Mouse (Mus musculus) neural tube, embryonic 14.5 days (tissue): ENCODE results near the gene Grip1. TPM values are rescaled to one million over a fixed set of nuclear protein-coding genes. Genes with fewer than 3 reads are reported as not detected.

Source experiments
- ATAC-seq: fragments of 200-750 bp; cut with Nextera tagmentation; 2 replicates; pipeline ENCODE4 v1.8.0; 2017; ENCODE audit warnings: low read depth, mild to moderate bottlenecking, moderate TSS enrichment, moderate library complexity
- H3K27ac ChIP-seq: fragments of 300-500 bp; sonication (generic); 2 replicates; pipeline ENCODE4 v1.5.1; 2014; ENCODE audit warnings: low read depth, mild to moderate bottlenecking, control low read depth, low read length, moderate library complexity, mixed read lengths
- H3K27me3 ChIP-seq: fragments of 300-500 bp; sonication (generic); 2 replicates; pipeline ENCODE4 v1.6.1; 2014; ENCODE audit warnings: low read length; ENCODE audit not compliant: control insufficient read depth, insufficient read depth
- H3K36me3 ChIP-seq: fragments of 300-500 bp; sonication (generic); 2 replicates; pipeline ENCODE4 v1.6.1; 2014; ENCODE audit warnings: low read length, mixed read lengths; ENCODE audit not compliant: control insufficient read depth, insufficient read depth
- H3K4me1 ChIP-seq: fragments of 300-500 bp; sonication (generic); 2 replicates; pipeline ENCODE4 v1.6.1; 2014; ENCODE audit warnings: low read length; ENCODE audit not compliant: control insufficient read depth, insufficient read depth
- H3K4me2 ChIP-seq: fragments of 300-500 bp; sonication (generic); 2 replicates; pipeline ENCODE4 v1.6.1; 2014; ENCODE audit warnings: mild to moderate bottlenecking, low read depth, low read length, control low read depth
- H3K4me3 ChIP-seq: fragments of 300-500 bp; sonication (generic); 2 replicates; pipeline ENCODE4 v1.5.1; 2014; ENCODE audit warnings: low read depth, low read length, control low read depth, mixed read lengths
- H3K9ac ChIP-seq: fragments of 300-500 bp; sonication (generic); replicated peaks from 2 replicates; pipeline ENCODE4 v1.6.1; 2014; ENCODE audit warnings: low read depth, mild to moderate bottlenecking, control low read depth, low read length, mixed read lengths
- H3K9me3 ChIP-seq: fragments of 300-500 bp; sonication (generic); 2 replicates; pipeline ENCODE4 v1.6.1; 2016; ENCODE audit warnings: low read length; ENCODE audit not compliant: control insufficient read depth
- WGBS: fragments of 180-500 bp; shearing (Covaris S2); extraction: QIAGEN DNeasy Blood & Tissue Kit; methylation state at CpG from one replicate; pipeline ENCODE4 v1.1.7; 2014; 5-methylcytosine and 5-hydroxymethylcytosine counted together
- polyA plus RNA-seq: library from polyadenylated mRNA; unstranded; fragments of >200 nt; fragmentation: Nextera tagmentation; extraction: Ambion mirVana; gene quantifications from 2 replicates; pipeline ENCODE4 v1.2.1, GENCODE M21; 2014

Grip1 gene
- polyA plus RNA-seq, 1 experiment from 2014 or later, result 27.0 TPM

DNA sequence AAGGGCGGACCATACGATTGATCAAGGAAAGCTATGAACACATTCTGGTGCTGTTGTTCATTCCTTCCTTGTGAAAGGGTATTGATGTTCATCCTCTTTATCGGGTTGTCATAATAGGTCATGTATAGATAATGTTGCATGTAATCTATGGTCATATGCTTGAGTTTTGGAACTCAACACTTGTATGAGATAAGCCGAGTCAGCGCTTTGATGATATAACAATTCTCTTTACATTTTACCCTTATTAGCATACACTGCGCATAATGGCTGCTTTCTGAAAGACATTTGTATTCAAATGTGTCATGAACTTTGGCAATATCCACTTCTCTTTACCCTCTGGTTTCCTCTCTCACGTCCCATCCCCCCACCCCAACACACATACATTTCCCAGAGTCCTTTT, 111.2 kb downstream of the Grip1 start:
- Histone ChIP-seq H3K4me2 (no peak overlapping the region), H3K9ac (no peak overlapping the region), H3K4me3 (no peak overlapping the region), H3K36me3 (no peaks in the 10 kb centered on the region), H3K27ac (no peak overlapping the region), H3K4me1 (no peaks in the 10 kb centered on the region), H3K27me3 (no peaks in the 10 kb centered on the region), H3K9me3 (no peaks in the 10 kb centered on the region)
- no peak for ATAC-seq
- 96% methylated on average over 7 of the region's 7 CpGs for WGBS

DNA sequence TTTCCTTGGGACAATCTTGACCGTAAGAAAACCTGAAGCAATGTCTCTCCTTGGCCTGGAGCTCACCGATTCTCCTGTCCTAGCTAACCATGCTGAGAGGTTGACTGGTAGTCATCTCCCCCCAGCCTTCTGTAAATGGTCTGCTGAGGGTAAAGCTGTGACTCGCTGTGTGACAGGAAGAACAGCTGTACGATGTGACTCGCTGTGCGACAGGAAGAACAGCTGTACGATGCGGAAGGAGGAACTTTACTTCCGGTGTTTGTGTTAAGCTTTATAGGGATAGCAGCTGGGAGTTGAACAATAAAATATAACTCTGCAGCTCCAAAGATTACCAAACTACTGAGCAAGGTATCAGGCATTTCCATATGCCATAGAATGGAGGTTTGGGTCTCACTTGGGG, 119.5 kb downstream of the Grip1 start:
- Histone ChIP-seq H3K4me3 (no peak overlapping the region), H3K9me3 (no peaks in the 10 kb centered on the region), H3K9ac (no peak overlapping the region), H3K4me1 (no peaks in the 10 kb centered on the region), H3K27ac (no peak overlapping the region), H3K4me2 (no peak overlapping the region), H3K27me3 (no peaks in the 10 kb centered on the region), H3K36me3 (no peaks in the 10 kb centered on the region)
- no peak for ATAC-seq
- 92% methylated on average over 9 of the region's 9 CpGs for WGBS

DNA sequence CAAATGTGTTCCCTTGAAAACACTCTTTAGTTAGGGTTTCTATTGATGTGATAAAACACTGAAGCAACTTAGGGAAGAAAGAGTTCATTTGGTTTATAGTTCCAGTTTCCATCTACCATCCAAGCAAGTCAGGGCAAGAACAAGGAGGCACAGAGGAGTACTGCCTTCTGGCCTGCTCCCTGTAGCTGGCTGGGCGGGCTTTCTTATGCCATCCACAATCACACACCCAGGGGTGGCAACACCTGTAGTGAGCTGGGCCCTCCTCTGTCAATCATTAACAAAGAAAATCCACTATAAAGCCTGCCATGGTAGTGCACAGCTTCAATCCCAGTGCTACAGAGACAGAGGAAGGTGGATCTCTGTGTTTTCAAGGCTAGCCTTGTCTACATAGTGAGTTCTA, 122.2 kb downstream of the Grip1 start:
- 96% methylated on average over 1 of the region's 1 CpGs for WGBS

DNA sequence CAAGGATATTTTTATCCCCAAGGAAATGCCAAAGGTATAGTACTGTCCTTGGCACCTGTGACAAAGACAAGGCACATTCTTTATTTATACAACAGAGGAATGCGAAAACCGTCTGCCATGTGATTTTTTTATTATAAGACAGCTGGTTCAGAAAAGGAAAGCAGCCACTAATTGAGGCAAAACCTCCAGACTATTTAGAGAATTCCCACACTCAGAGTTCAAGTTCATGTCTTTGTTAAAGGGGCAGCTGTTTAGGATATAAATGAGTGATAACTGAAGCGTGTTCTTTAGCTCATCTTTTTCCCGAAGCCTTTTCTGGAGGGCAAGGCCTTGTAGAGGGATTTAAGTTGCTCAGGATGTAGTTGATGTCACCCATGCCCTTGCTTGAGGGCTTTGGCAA, 126.4 kb downstream of the Grip1 start:
- Histone ChIP-seq H3K36me3 (no peaks in the 10 kb centered on the region), H3K9ac (no peak overlapping the region), H3K4me2 (no peak overlapping the region), H3K4me1 (no peaks in the 10 kb centered on the region), H3K27me3 (no peaks in the 10 kb centered on the region), H3K4me3 (no peak overlapping the region), H3K9me3 (no peaks in the 10 kb centered on the region), H3K27ac (no peak overlapping the region)
- 76% methylated on average over 4 of the region's 4 CpGs for WGBS
- no peak for ATAC-seq

More for the DNA sequence above, 122.2 kb downstream of the Grip1 start:
- ATAC-seq, result no peak
- Histone ChIP-seq H3K27me3 (no peaks in the 10 kb centered on the region), H3K4me1 (no peaks in the 10 kb centered on the region), H3K4me3 (no peak overlapping the region), H3K9ac (no peak overlapping the region), H3K4me2 (no peak overlapping the region), H3K36me3 (no peaks in the 10 kb centered on the region), H3K9me3 (no peaks in the 10 kb centered on the region), H3K27ac (no peak overlapping the region)

DNA sequence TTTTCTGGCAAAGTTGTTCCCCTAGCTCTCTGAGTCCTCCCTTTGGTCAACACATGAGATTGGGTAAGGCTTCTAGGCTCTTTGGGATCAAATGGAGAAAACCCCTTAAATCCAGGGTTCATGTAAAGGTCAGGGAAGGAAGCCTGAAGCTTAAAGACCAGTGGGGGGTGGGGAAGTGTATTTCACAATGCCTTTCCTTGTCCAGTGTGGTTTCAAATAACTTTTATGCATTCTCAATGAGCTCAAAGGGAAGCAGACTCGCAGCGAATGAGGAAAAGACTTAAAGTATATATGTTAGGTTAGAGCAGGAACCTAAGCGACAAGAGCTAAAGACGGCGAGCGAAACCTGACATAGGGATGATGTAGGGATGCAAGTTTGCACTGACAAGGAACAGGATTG, 131.0 kb downstream of the Grip1 start:
- Histone ChIP-seq H3K4me1 (no peaks in the 10 kb centered on the region), H3K9me3 (no peaks in the 10 kb centered on the region), H3K27ac (no peak overlapping the region), H3K9ac (no peak overlapping the region), H3K4me2 (no peak overlapping the region), H3K27me3 (no peaks in the 10 kb centered on the region), H3K4me3 (no peak overlapping the region), H3K36me3 (no peaks in the 10 kb centered on the region)
- no peak for ATAC-seq
- 70% methylated on average over 6 of the region's 6 CpGs for WGBS

DNA sequence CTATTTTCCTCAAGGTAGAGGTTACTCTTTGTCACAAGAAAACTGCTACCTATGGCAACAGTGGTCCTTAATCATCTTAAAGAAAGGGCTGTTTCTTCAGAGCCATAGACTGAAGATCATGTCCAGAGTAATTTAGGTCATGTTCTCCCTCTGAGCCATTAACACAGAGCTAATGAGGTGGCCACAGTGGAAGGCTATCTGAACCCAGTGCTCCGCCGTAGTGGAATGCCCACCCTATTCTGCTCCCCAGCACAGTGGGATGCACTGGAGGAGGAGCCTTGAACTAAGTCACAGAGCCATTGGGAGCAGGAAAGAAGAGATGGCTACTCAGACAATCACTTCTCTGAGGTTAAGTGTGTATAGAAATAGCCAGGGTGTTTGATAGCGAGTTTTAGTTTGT, 133.3 kb downstream of the Grip1 start:
- H3K9ac ChIP-seq, result no peak overlapping the region
- no peak for ATAC-seq
- WGBS, result 75% methylated on average over 3 of the region's 3 CpGs
- no peak overlapping the region for H3K4me3 ChIP-seq
- H3K4me2 ChIP-seq, result no peak overlapping the region
- no peaks in the 10 kb centered on the region for H3K27me3 ChIP-seq
- no peak overlapping the region for H3K27ac ChIP-seq
- H3K9me3 ChIP-seq, result no peaks in the 10 kb centered on the region
- H3K36me3 ChIP-seq, result no peaks in the 10 kb centered on the region
- H3K4me1 ChIP-seq, result no peaks in the 10 kb centered on the region

DNA sequence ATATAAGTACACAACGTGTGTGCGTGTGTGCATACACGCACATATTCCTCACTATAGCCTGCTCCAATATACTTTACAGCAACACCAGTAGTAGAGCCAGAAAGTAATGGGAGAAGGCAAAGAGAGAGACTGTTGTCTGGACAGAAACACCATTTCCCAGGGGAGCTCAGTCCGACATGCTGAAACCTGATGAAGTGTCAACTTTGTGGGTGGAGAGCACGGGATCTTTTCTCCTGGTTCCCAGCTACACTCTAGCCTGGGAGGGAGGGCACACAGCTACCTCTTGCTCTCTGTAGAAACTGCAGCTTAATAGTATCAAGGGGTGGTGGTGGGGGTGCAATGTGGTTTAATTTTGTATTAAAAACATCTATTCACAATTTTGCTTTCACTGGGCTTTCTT, 143.2 kb downstream of the Grip1 start:
- no peak overlapping the region for H3K9ac ChIP-seq
- H3K36me3 ChIP-seq, result no peaks in the 10 kb centered on the region
- no peaks in the 10 kb centered on the region for H3K27me3 ChIP-seq
- no peaks in the 10 kb centered on the region for H3K4me1 ChIP-seq
- H3K4me3 ChIP-seq, result no peak overlapping the region
- no peak overlapping the region for H3K4me2 ChIP-seq
- no peak overlapping the region for H3K27ac ChIP-seq
- ATAC-seq, result no peak
- WGBS, result 87% methylated on average over 5 of the region's 5 CpGs
- no peaks in the 10 kb centered on the region for H3K9me3 ChIP-seq

DNA sequence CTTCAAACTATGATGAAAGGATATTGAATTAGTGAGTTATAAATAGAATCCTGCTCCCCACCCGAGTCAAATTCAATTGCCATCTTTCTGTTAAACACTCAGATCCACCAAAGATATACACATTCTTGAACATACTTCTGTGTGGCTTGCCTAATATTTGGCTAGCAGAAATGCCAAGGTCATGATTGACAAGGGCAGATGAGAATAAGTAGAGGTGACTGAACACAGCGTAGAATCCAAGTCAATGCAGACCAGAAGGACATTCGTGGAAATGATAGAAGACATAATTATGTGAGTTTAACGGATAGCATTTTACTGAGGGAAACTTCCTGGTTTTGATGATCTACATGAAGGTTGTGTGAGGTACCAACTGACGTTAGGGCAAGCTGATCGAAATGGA, 153.9 kb downstream of the Grip1 start:
- WGBS, result 93% methylated on average over 6 of the region's 6 CpGs

DNA sequence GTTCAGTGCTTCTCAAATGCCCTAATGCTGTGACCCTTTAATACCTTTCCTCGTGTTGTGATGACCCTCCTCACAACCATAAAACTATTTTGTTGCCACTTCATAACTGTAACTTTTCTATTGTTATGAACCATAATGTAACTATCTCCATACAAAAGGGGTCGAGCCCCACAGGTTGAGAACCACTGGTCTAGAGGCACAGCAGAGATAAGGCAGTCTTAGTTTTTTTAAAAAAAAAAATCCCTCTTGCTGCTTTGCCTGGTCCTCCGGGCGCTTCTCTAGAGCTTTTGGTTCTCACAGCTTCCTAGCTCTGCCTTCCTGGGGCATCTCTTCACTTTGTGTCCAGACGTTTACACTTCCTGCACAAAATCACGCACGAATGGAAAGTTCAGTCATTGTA, 155.4 kb downstream of the Grip1 start:
- 90% methylated on average over 7 of the region's 7 CpGs for whole genome bisulfite sequencing
- H3K4me1 ChIP-seq, result peaks cover 2% of the 10 kb centered on the region; the same call in 1 of the 2 replicates
- no peak overlapping the region for H3K4me3 ChIP-seq
- H3K4me2 ChIP-seq, result no peak overlapping the region
- no peak overlapping the region for H3K27ac ChIP-seq
- H3K9ac ChIP-seq, result no peak overlapping the region
- H3K36me3 ChIP-seq, result no peaks in the 10 kb centered on the region
- no peaks in the 10 kb centered on the region for H3K9me3 ChIP-seq
- H3K27me3 ChIP-seq, result no peaks in the 10 kb centered on the region
- no peak for ATAC-seq

More for the DNA sequence above, 153.9 kb downstream of the Grip1 start:
- H3K9ac ChIP-seq, result no peak overlapping the region
- H3K4me1 ChIP-seq, result peaks cover 2% of the 10 kb centered on the region; the same call in 1 of the 2 replicates
- H3K27ac ChIP-seq, result no peak overlapping the region
- no peak overlapping the region for H3K4me2 ChIP-seq
- ATAC-seq, result no peak
- H3K4me3 ChIP-seq, result no peak overlapping the region
- no peaks in the 10 kb centered on the region for H3K36me3 ChIP-seq
- no peaks in the 10 kb centered on the region for H3K27me3 ChIP-seq
- H3K9me3 ChIP-seq, result no peaks in the 10 kb centered on the region
